Mouse (Mus musculus): ENCODE measurements at regions not wholly inside any gene's neighbourhood (a gene's known extent, or its start where the extent isn't known, plus 50 kb on each side); places are given as distances from the start of the nearest gene placed in this dataset.

GRCm38 (mm10) chr8:42219857-42220600 is 803.2 kb upstream of the Frg1 start:
- no peak overlapping the region for H3K27ac ChIP-seq
- no peak overlapping the region for H3K4me2 ChIP-seq (replicated peaks)
- no peaks in the 10 kb centered on the region for H3K9me3 ChIP-seq
- no peaks in the 10 kb centered on the region for H3K27me3 ChIP-seq
- WGBS = 71% methylated on average over 2 of the region's 2 CpGs
- no peak overlapping the region for H3K9ac ChIP-seq
- H3K4me1 ChIP-seq = no peaks in the 10 kb centered on the region
- no peak overlapping the region for H3K4me3 ChIP-seq
- no peak for ATAC-seq (ENCODE audit: insufficient number of reproducible peaks, insufficient read depth, low FRiP score, low TSS enrichment)
- no peaks in the 10 kb centered on the region for H3K36me3 ChIP-seq

DNA sequence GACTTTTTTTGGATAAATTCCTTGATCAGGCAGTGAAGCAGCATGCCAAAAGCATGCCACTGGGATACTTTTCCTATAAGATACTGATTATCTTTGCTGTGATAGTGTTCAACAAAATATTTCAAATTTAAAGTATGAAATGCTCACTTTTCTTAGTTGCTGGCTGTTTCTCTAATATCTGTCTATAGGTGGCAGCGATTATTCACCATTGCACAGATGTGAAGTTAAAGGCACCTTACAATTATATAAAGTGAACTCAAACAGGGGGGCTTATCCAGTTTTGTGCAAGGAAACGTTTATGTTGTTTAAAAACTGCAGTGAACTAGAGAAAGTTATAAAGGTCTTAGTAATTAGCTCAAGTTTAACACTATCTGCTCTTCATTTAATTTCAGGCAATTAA is 794.1 kb upstream of the Frg1 start:
- H3K36me3 ChIP-seq = no peaks in the 10 kb centered on the region

DNA sequence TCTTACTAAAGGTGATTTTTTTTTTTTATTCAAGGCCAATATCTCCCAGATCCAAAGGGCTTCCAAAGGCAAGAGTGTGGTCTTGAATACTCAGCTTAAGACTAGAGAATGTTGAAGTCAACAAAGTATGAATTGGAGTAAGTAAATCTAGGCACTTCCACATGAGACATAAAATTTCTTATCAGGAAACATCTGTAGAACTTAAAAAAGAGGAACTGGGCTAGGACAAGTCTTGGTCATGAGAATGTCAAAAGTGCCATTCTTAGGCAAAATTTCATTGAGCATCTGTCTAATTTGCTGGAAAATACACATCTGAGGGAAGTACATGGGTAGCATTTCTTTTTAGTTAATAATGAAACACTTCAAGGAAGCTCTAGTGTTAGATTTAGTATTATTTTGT is 793.1 kb upstream of the Frg1 start:
- no peak overlapping the region for H3K4me3 ChIP-seq
- no peak overlapping the region for H3K27ac ChIP-seq
- H3K9ac ChIP-seq = no peak overlapping the region
- no peaks in the 10 kb centered on the region for H3K27me3 ChIP-seq
- H3K9me3 ChIP-seq = no peaks in the 10 kb centered on the region
- no peak for ATAC-seq (ENCODE audit: insufficient number of reproducible peaks, insufficient read depth, low FRiP score, low TSS enrichment)
- no peaks in the 10 kb centered on the region for H3K4me1 ChIP-seq
- no peak overlapping the region for H3K4me2 ChIP-seq (replicated peaks)
- no peaks in the 10 kb centered on the region for H3K36me3 ChIP-seq

More for the DNA sequence above, 794.1 kb upstream of the Frg1 start:
- H3K4me2 ChIP-seq (replicated peaks) = no peak overlapping the region
- H3K9me3 ChIP-seq = no peaks in the 10 kb centered on the region
- no peak overlapping the region for H3K27ac ChIP-seq
- ATAC-seq (ENCODE audit: insufficient number of reproducible peaks, insufficient read depth, low FRiP score, low TSS enrichment) = no peak
- no peaks in the 10 kb centered on the region for H3K4me1 ChIP-seq
- 45% methylated on average over 2 of the region's 2 CpGs for WGBS
- no peak overlapping the region for H3K4me3 ChIP-seq
- no peak overlapping the region for H3K9ac ChIP-seq
- no peaks in the 10 kb centered on the region for H3K27me3 ChIP-seq

DNA sequence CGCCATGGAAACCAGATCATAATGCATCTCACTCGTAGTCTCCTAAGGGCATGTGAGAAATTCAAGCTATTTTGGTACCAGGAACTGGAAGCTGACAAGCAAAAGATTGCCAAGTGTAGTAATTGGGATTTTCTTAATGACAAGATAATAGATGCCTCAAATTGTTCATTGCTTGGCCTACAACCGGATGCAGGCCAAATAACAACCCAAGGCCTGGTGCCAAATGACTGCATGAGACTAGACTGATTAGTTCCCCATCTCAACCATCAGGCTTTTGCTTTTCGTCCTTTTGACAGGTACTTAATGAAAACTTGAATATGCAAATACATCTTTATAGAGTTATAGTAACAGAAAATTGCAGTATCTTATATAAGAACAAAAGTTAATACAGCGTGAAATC is 780.4 kb upstream of the Frg1 start:
- Histone ChIP-seq H3K36me3 (no peaks in the 10 kb centered on the region), H3K27me3 (no peaks in the 10 kb centered on the region), H3K4me2 (replicated peaks) (no peak overlapping the region), H3K4me3 (no peak overlapping the region), H3K4me1 (no peaks in the 10 kb centered on the region), H3K9me3 (no peaks in the 10 kb centered on the region), H3K9ac (no peak overlapping the region), H3K27ac (no peak overlapping the region)
- 81% methylated on average over 5 of the region's 5 CpGs for whole genome bisulfite sequencing
- ATAC-seq (ENCODE audit: insufficient number of reproducible peaks, insufficient read depth, low FRiP score, low TSS enrichment) = no peak

GRCm38 (mm10) chr8:42193902-42194550 is 777.2 kb upstream of the Frg1 start:
- 93% methylated on average over 1 of the region's 1 CpGs for WGBS
- Histone ChIP-seq H3K4me1 (no peaks in the 10 kb centered on the region), H3K9ac (no peak overlapping the region), H3K4me3 (no peak overlapping the region), H3K4me2 (replicated peaks) (no peak overlapping the region), H3K27ac (no peak overlapping the region), H3K36me3 (no peaks in the 10 kb centered on the region), H3K9me3 (no peaks in the 10 kb centered on the region), H3K27me3 (no peaks in the 10 kb centered on the region)
- ATAC-seq (ENCODE audit: insufficient number of reproducible peaks, insufficient read depth, low FRiP score, low TSS enrichment) = no peak

DNA sequence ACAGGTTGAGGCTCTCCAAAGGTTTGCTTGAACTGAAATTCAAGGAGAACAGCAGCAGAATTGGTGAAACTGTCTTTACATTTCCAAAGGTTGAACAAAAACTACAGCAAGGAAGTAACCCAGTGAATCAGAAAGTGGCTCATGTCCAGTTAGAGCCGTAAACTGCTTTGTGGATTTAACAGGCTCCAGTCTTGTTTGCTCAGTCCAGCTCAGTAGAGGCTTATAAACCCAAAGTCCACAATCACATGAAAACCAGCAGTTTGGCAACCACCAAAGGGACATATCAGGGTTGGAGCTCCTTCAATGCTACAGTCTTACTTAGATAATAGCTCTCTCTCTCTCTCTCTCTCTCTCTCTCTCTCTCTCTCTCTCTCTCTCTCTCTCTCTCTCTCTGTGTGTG is 770.2 kb upstream of the Frg1 start:
- H3K9ac ChIP-seq = no peak overlapping the region
- H3K4me3 ChIP-seq = no peak overlapping the region
- 86% methylated on average over 1 of the region's 1 CpGs for WGBS
- H3K4me1 ChIP-seq = no peaks in the 10 kb centered on the region
- no peaks in the 10 kb centered on the region for H3K36me3 ChIP-seq
- H3K9me3 ChIP-seq = no peaks in the 10 kb centered on the region
- H3K27ac ChIP-seq = no peak overlapping the region
- no peak for ATAC-seq (ENCODE audit: insufficient number of reproducible peaks, insufficient read depth, low FRiP score, low TSS enrichment)
- H3K27me3 ChIP-seq = no peaks in the 10 kb centered on the region
- H3K4me2 ChIP-seq (replicated peaks) = no peak overlapping the region

DNA sequence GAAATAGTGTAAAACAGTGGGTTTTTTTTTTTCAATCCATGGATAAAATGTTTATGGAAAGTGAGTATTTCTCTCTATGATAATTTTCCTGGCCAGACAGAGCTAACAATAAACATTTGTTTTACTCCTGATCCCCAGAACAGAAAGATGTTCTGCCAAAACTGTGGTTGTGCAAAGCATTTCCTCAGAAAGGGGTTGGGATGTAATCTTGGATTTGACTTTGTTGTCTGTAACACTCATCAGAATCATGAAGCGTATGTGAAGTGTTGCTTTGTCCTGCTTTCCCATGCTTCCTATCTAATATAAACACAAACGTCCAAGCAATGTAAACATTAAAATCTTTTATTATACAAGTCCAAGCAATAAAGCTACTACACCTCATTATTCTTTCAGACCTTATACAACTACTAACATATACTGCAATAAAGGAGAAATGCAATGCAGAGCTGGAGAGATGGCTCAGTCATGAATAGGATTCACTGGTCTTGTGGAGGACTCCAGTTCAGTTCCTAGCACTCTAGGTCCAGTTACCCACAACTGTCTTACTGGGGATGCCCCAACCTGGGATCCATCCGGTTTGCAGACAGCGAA is 766.5 kb upstream of the Frg1 start:
- Histone ChIP-seq H3K27me3 (no peaks in the 10 kb centered on the region), H3K9me3 (no peaks in the 10 kb centered on the region), H3K36me3 (no peaks in the 10 kb centered on the region), H3K9ac (no peak overlapping the region), H3K4me1 (no peaks in the 10 kb centered on the region), H3K4me3 (no peak overlapping the region), H3K27ac (no peak overlapping the region), H3K4me2 (replicated peaks) (no peak overlapping the region)
- WGBS = 80% methylated on average over 4 of the region's 4 CpGs
- no peak for ATAC-seq (ENCODE audit: insufficient number of reproducible peaks, insufficient read depth, low FRiP score, low TSS enrichment)

DNA sequence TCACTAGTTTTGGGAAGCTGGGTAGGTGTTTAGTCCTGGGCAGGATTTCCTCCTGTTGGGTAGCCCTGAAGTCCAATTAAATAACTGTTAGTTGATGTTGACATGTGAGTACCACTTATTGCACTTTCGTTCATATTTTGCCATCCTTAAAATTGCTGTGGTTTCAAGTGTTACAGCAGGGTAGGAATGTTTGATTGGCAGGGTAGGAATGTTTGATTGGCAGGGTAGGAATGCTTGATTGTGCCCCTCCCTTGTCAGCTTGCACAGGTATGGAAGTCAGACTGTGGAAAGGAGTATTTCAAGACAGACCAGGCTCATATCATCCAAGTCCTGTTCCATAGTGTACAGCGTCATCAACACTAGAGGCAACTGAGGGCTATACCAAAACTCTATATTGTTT is 745.6 kb upstream of the Frg1 start:
- Histone ChIP-seq H3K27me3 (no peaks in the 10 kb centered on the region), H3K9me3 (no peaks in the 10 kb centered on the region), H3K27ac (no peak overlapping the region), H3K4me1 (no peaks in the 10 kb centered on the region), H3K9ac (no peak overlapping the region), H3K4me2 (replicated peaks) (no peak overlapping the region), H3K4me3 (no peak overlapping the region), H3K36me3 (no peaks in the 10 kb centered on the region)
- ATAC-seq (ENCODE audit: insufficient number of reproducible peaks, insufficient read depth, low FRiP score, low TSS enrichment) = no peak
- WGBS = 81% methylated on average over 2 of the region's 2 CpGs

GRCm38 (mm10) chr8:42157006-42157405 is 740.1 kb upstream of the Frg1 start:
- H3K4me3 ChIP-seq = no peak overlapping the region
- no peaks in the 10 kb centered on the region for H3K27me3 ChIP-seq
- no peak overlapping the region for H3K9ac ChIP-seq
- no peaks in the 10 kb centered on the region for H3K4me1 ChIP-seq
- ATAC-seq (ENCODE audit: insufficient number of reproducible peaks, insufficient read depth, low FRiP score, low TSS enrichment) = no peak
- no peak overlapping the region for H3K4me2 ChIP-seq (replicated peaks)
- H3K36me3 ChIP-seq = no peaks in the 10 kb centered on the region
- H3K9me3 ChIP-seq = no peaks in the 10 kb centered on the region
- no peak overlapping the region for H3K27ac ChIP-seq
- WGBS = 84% methylated on average over 4 of the region's 4 CpGs

DNA sequence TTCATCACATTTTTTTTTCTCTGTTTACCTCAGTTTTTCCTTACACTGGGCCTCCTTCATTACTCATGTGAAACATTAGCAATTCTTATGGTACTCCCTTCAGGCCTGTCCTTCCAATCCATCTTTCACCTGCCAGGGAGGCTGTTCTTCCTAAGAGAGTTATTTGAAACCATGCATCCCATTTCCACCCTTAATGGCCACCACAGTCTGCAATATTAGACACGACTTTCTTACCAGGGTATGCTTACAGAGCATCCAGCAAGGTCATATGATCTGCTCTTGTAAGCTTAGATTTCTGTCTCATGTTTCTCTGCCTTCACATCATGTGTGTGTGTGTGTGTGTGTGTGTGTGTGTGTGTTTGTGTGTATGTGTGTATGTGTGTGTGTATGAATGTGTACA is 739.7 kb upstream of the Frg1 start:
- no peak overlapping the region for H3K9ac ChIP-seq
- no peak overlapping the region for H3K4me2 ChIP-seq (replicated peaks)
- no peaks in the 10 kb centered on the region for H3K27me3 ChIP-seq
- H3K36me3 ChIP-seq = no peaks in the 10 kb centered on the region
- ATAC-seq (ENCODE audit: insufficient number of reproducible peaks, insufficient read depth, low FRiP score, low TSS enrichment) = no peak
- no peaks in the 10 kb centered on the region for H3K4me1 ChIP-seq
- no peaks in the 10 kb centered on the region for H3K9me3 ChIP-seq
- no peak overlapping the region for H3K27ac ChIP-seq
- no peak overlapping the region for H3K4me3 ChIP-seq
- WGBS = 31% methylated on average over 1 of the region's 1 CpGs

- no peaks in the 10 kb centered on the region for H3K4me1 ChIP-seq
These were observed 727.8 kb upstream of the Frg1 start for GRCm38 (mm10) chr8:42144685-42145084.

DNA sequence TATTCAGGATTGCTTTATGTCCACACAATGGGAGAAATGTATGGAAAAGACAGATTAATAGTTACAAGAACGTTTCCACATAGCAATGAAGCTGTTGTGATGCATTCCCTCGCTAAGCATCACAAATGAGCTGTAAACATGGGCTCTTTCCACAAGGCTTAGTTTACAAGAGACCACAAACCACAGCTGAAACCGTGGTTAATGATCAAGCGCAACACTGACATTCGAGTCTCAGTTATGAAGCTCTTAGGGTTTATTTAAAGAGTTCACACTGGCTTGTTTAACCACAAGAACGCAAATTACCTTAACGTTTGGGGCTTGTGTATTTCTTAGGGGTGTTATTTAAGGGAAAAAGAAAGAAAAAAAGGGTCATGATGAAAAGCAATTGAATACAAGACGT is 727.3 kb upstream of the Frg1 start:
- H3K9ac ChIP-seq = no peak overlapping the region
- H3K4me2 ChIP-seq (replicated peaks) = no peak overlapping the region
- H3K36me3 ChIP-seq = no peaks in the 10 kb centered on the region
- no peak overlapping the region for H3K4me3 ChIP-seq
- 55% methylated on average over 8 of the region's 8 CpGs for WGBS
- no peaks in the 10 kb centered on the region for H3K4me1 ChIP-seq
- ATAC-seq (ENCODE audit: insufficient number of reproducible peaks, insufficient read depth, low FRiP score, low TSS enrichment) = no peak
- H3K27ac ChIP-seq = no peak overlapping the region
- no peaks in the 10 kb centered on the region for H3K9me3 ChIP-seq
- no peaks in the 10 kb centered on the region for H3K27me3 ChIP-seq

More at GRCm38 (mm10) chr8:42144685-42145084, 727.8 kb upstream of the Frg1 start:
- no peak for ATAC-seq (ENCODE audit: insufficient number of reproducible peaks, insufficient read depth, low FRiP score, low TSS enrichment)
- no peak overlapping the region for H3K4me2 ChIP-seq (replicated peaks)
- no peaks in the 10 kb centered on the region for H3K9me3 ChIP-seq
- no peak overlapping the region for H3K9ac ChIP-seq
- H3K36me3 ChIP-seq = no peaks in the 10 kb centered on the region
- H3K27me3 ChIP-seq = no peaks in the 10 kb centered on the region
- no peak overlapping the region for H3K27ac ChIP-seq
- WGBS = 68% methylated on average over 5 of the region's 5 CpGs
- no peak overlapping the region for H3K4me3 ChIP-seq
